Mouse (Mus musculus) liver, embryonic 14.5 days (tissue): ENCODE results near the gene Smco3.

Experiments used
- CTCF ChIP-seq: IDR thresholded peaks from 2 replicates; pipeline ENCODE4 v1.5.1; 2016; ENCODE audit warnings: antibody characterized with exemption, low read depth, control low read depth
- EP300 ChIP-seq: IDR thresholded peaks from 2 replicates; pipeline ENCODE4 v1.6.1; 2016; ENCODE audit warnings: antibody characterized with exemption, low read depth

GRCm38 (mm10) chr6:136795110-136795509 is 40.1 kb downstream of the Smco3 start:
- TF ChIP-seq CTCF (no peak), EP300 (no peak; the same call in 1 of the 2 replicates)
